Mouse (Mus musculus): ENCODE data around the gene Sh3tc1. TPM values are rescaled to one million over a fixed set of nuclear protein-coding genes. Genes with fewer than 3 reads are reported as not detected.
A peak's percentile ranks its signal among the peaks of the same experiment; 100 is the strongest.

The Sh3tc1 gene
- polyA plus RNA-seq, 1 experiment from 2014 or later = 7.8 TPM

- H3K9me3 ChIP-seq = no peaks in the 10 kb centered on the region
- 77% methylated on average over 3 of the region's 3 CpGs for WGBS
- H3K4me3 ChIP-seq = no peak overlapping the region
- H3K27me3 ChIP-seq (ENCODE audit: insufficient read depth, poor library complexity, severe bottlenecking) = peaks cover 35% of the 10 kb centered on the region; the same call in 1 of the 2 replicates
- peaks cover 16% of the 10 kb centered on the region; the same call in 1 of the 2 replicates for H3K36me3 ChIP-seq
- H3K27ac ChIP-seq = no peak overlapping the region
- peaks cover 10% of the 10 kb centered on the region for H3K4me1 ChIP-seq
- DNase-seq (ENCODE audit: low spot score) = no peak
These were observed 28.9 kb downstream of the Sh3tc1 start for GRCm38 (mm10) chr5:35710931-35711330.

- no peak overlapping the region for H3K27ac ChIP-seq
- peaks cover 16% of the 10 kb centered on the region; the same call in 1 of the 2 replicates for H3K36me3 ChIP-seq
- DNase-seq (ENCODE audit: low spot score) = no peak
- 73% methylated on average over 3 of the region's 3 CpGs for WGBS
- H3K4me1 ChIP-seq = peaks cover 10% of the 10 kb centered on the region
- peaks cover 31% of the 10 kb centered on the region; the same call in 1 of the 2 replicates for H3K27me3 ChIP-seq (ENCODE audit: insufficient read depth, poor library complexity, severe bottlenecking)
- no peaks in the 10 kb centered on the region for H3K9me3 ChIP-seq
- H3K4me3 ChIP-seq = no peak overlapping the region
These were observed 29.3 kb downstream of the Sh3tc1 start for GRCm38 (mm10) chr5:35710481-35710880.

- peaks cover 7% of the 10 kb centered on the region for H3K4me1 ChIP-seq
- DNase-seq (ENCODE audit: low spot score) = no peak
- no peak overlapping the region for H3K4me3 ChIP-seq
- H3K27me3 ChIP-seq (ENCODE audit: insufficient read depth, poor library complexity, severe bottlenecking) = peaks cover 16% of the 10 kb centered on the region; the same call in 1 of the 2 replicates
- H3K36me3 ChIP-seq = peaks cover 17% of the 10 kb centered on the region; the same call in 1 of the 2 replicates
- H3K9me3 ChIP-seq = no peaks in the 10 kb centered on the region
- WGBS = 79% methylated on average over 3 of the region's 3 CpGs
- no peak overlapping the region for H3K27ac ChIP-seq
These were observed 34.4 kb downstream of the Sh3tc1 start for GRCm38 (mm10) chr5:35705411-35705810.

GRCm38 (mm10) chr5:35703814-35704213 lies 36.0 kb downstream of the Sh3tc1 start:
- 87% methylated on average over 4 of the region's 4 CpGs for WGBS
- Histone ChIP-seq H3K9me3 (no peaks in the 10 kb centered on the region), H3K27me3 (ENCODE audit: insufficient read depth, poor library complexity, severe bottlenecking) (peaks cover 32% of the 10 kb centered on the region; the same call in 1 of the 2 replicates), H3K4me1 (no peaks in the 10 kb centered on the region), H3K27ac (no peak overlapping the region), H3K36me3 (peaks cover 18% of the 10 kb centered on the region; the same call in 1 of the 2 replicates), H3K4me3 (no peak overlapping the region)
- DNase-seq (ENCODE audit: low spot score) = no peak

- Histone ChIP-seq H3K4me1 (no peaks in the 10 kb centered on the region), H3K4me3 (no peak overlapping the region), H3K27ac (no peak overlapping the region), H3K36me3 (peaks cover 20% of the 10 kb centered on the region; the same call in 1 of the 2 replicates), H3K27me3 (ENCODE audit: insufficient read depth, poor library complexity, severe bottlenecking) (peaks cover 38% of the 10 kb centered on the region; the same call in 1 of the 2 replicates), H3K9me3 (no peaks in the 10 kb centered on the region)
- no peak for DNase-seq (ENCODE audit: low spot score)
- 74% methylated on average over 8 of the region's 8 CpGs for WGBS
These were observed 36.6 kb downstream of the Sh3tc1 start for GRCm38 (mm10) chr5:35703183-35703582.

GRCm38 (mm10) chr5:35702582-35703140 lies 37.1 kb downstream of the Sh3tc1 start:
- no peak overlapping the region for H3K27ac ChIP-seq
- no peaks in the 10 kb centered on the region for H3K9me3 ChIP-seq
- H3K4me3 ChIP-seq = no peak overlapping the region
- no peaks in the 10 kb centered on the region for H3K4me1 ChIP-seq
- peaks cover 20% of the 10 kb centered on the region; the same call in 1 of the 2 replicates for H3K36me3 ChIP-seq
- peaks cover 39% of the 10 kb centered on the region; the same call in 1 of the 2 replicates for H3K27me3 ChIP-seq (ENCODE audit: insufficient read depth, poor library complexity, severe bottlenecking)
- 84% methylated on average over 4 of the region's 4 CpGs for WGBS
- DNase-seq (ENCODE audit: low spot score) = no peak

GRCm38 (mm10) chr5:35701042-35701441 lies 38.7 kb downstream of the Sh3tc1 start:
- WGBS = 44% methylated on average over 6 of the region's 6 CpGs
- Histone ChIP-seq H3K36me3 (peaks cover 16% of the 10 kb centered on the region; the same call in 1 of the 2 replicates), H3K27me3 (ENCODE audit: insufficient read depth, poor library complexity, severe bottlenecking) (peaks cover 45% of the 10 kb centered on the region; the same call in 1 of the 2 replicates), H3K27ac (no peak overlapping the region), H3K9me3 (no peaks in the 10 kb centered on the region), H3K4me3 (no peak overlapping the region), H3K4me1 (no peaks in the 10 kb centered on the region)
- no peak for DNase-seq (ENCODE audit: low spot score)

- H3K9me3 ChIP-seq = no peaks in the 10 kb centered on the region
- no peak overlapping the region for H3K4me3 ChIP-seq
- peaks cover 38% of the 10 kb centered on the region for H3K4me1 ChIP-seq
- no peak for DNase-seq (ENCODE audit: low spot score)
- peaks cover 48% of the 10 kb centered on the region; the same call in 1 of the 2 replicates for H3K27me3 ChIP-seq (ENCODE audit: insufficient read depth, poor library complexity, severe bottlenecking)
- no peak overlapping the region for H3K27ac ChIP-seq
- WGBS = 29% methylated on average over 5 of the region's 5 CpGs
- peaks cover 9% of the 10 kb centered on the region; the same call in 1 of the 2 replicates for H3K36me3 ChIP-seq
These were observed 44.0 kb downstream of the Sh3tc1 start for GRCm38 (mm10) chr5:35695815-35696214.

GRCm38 (mm10) chr5:35693638-35694037 lies 46.1 kb downstream of the Sh3tc1 start:
- no peak for DNase-seq (ENCODE audit: low spot score)
- 64% methylated on average over 4 of the region's 4 CpGs for WGBS
- Histone ChIP-seq H3K36me3 (0 out of 2 replicates have a peak, but pooled peaks cover 4% of the 10 kb centered on the region), H3K27ac (0 out of 2 replicates have a peak overlapping the region, but pooled peaks have one; percentile 36), H3K9me3 (no peaks in the 10 kb centered on the region), H3K27me3 (ENCODE audit: insufficient read depth, poor library complexity, severe bottlenecking) (peaks cover 38% of the 10 kb centered on the region; the same call in 1 of the 2 replicates), H3K4me1 (peaks cover 60% of the 10 kb centered on the region), H3K4me3 (no peak overlapping the region)

GRCm38 (mm10) chr5:35691246-35691645 lies 48.5 kb downstream of the Sh3tc1 start:
- Histone ChIP-seq H3K27ac (peak overlapping the region; percentile 50), H3K4me1 (peaks cover 79% of the 10 kb centered on the region), H3K36me3 (no peaks in the 10 kb centered on the region), H3K9me3 (no peaks in the 10 kb centered on the region), H3K27me3 (ENCODE audit: insufficient read depth, poor library complexity, severe bottlenecking) (peaks cover 21% of the 10 kb centered on the region; the same call in 1 of the 2 replicates), H3K4me3 (no peak overlapping the region)
- no peak for DNase-seq (ENCODE audit: low spot score)
- WGBS = 37% methylated on average over 11 of the region's 11 CpGs

- Histone ChIP-seq H3K27me3 (ENCODE audit: insufficient read depth, poor library complexity, severe bottlenecking) (peaks cover 25% of the 10 kb centered on the region; the same call in 1 of the 2 replicates), H3K27ac (peak overlapping the region; percentile 50; the same call in 1 of the 2 replicates), H3K9me3 (no peaks in the 10 kb centered on the region), H3K36me3 (no peaks in the 10 kb centered on the region), H3K4me3 (no peak overlapping the region), H3K4me1 (peaks cover 85% of the 10 kb centered on the region)
- no peak for DNase-seq (ENCODE audit: low spot score)
- 71% methylated on average over 8 of the region's 8 CpGs for WGBS
These were observed 49.2 kb downstream of the Sh3tc1 start for GRCm38 (mm10) chr5:35690485-35691165.

- Histone ChIP-seq H3K4me3 (no peak overlapping the region), H3K27me3 (ENCODE audit: insufficient read depth, poor library complexity, severe bottlenecking) (peaks cover 19% of the 10 kb centered on the region; the same call in 1 of the 2 replicates), H3K9me3 (no peaks in the 10 kb centered on the region), H3K36me3 (no peaks in the 10 kb centered on the region), H3K4me1 (peaks cover 88% of the 10 kb centered on the region), H3K27ac (peak overlapping the region; percentile 53)
- DNase-seq (ENCODE audit: low spot score) = no peak
These were observed 50.4 kb downstream of the Sh3tc1 start for GRCm38 (mm10) chr5:35689374-35689773.

- H3K4me3 ChIP-seq = no peak overlapping the region
- WGBS = 71% methylated on average over 2 of the region's 2 CpGs
- H3K4me1 ChIP-seq = peaks cover 92% of the 10 kb centered on the region
- H3K9me3 ChIP-seq = no peaks in the 10 kb centered on the region
- H3K27ac ChIP-seq = peak overlapping the region; percentile 53; the same call in 1 of the 2 replicates
- DNase-seq (ENCODE audit: low spot score) = no peak
- no peaks in the 10 kb centered on the region for H3K36me3 ChIP-seq
- peaks cover 14% of the 10 kb centered on the region; the same call in 1 of the 2 replicates for H3K27me3 ChIP-seq (ENCODE audit: insufficient read depth, poor library complexity, severe bottlenecking)
These were observed 50.9 kb downstream of the Sh3tc1 start for GRCm38 (mm10) chr5:35688851-35689250.
